Mouse (Mus musculus): Measurements from ENCODE around the gene St8sia1.

- TF ChIP-seq CTCF (IDR thresholded peaks at IDR 0.05; ENCODE audit: extremely low read depth, insufficient read depth, insufficient read length, insufficient replicate concordance), result no peak
- no peak for TF ChIP-seq POLR2A (IDR thresholded peaks at IDR 0.05; ENCODE audit: low read depth, low read length)
Measured at GRCm38 (mm10) chr6:142951564-142952308, 12.5 kb downstream of the St8sia1 start.

All from spleen, adult 2 months (tissue).